Mouse (Mus musculus): ENCODE measurements at regions not wholly inside any gene's neighbourhood (a gene's known extent, or its start where the extent isn't known, plus 50 kb on each side); places are given as distances from the start of the nearest gene placed in this dataset.

DNA sequence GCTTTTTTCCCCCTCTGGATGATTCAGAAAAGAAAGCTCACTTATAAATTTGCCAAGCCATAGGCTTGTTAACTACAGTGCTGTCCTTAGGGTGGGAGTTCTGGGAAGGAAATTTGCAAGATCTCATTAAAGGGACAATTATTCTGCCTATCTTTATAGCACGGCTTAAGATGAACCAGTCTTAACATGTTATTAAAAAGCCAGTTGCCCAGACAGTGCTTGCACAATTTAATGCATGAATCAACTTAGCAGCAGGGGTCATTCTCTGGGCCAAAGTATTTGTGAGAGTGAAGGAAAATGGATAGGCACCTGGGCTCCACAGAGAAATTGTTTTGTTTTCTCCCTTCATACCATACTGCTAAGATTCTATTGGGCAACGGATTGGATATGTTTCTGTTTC is 733.0 kb upstream of the Edil3 start:
- Histone ChIP-seq H3K27ac (ENCODE audit: low read depth, low read length) (no peak overlapping the region), H3K9ac (replicated peaks; ENCODE audit: low read length, poor library complexity, severe bottlenecking) (no peak overlapping the region), H3K4me2 (ENCODE audit: low read depth, low read length, poor library complexity, severe bottlenecking) (no peak overlapping the region), H3K27me3 (ENCODE audit: insufficient read depth, low read length) (no peaks in the 10 kb centered on the region), H3K4me1 (ENCODE audit: insufficient read depth, low read length) (no peaks in the 10 kb centered on the region), H3K9me3 (ENCODE audit: low read length) (no peaks in the 10 kb centered on the region), H3K36me3 (ENCODE audit: insufficient read depth, low read length) (no peaks in the 10 kb centered on the region), H3K4me3 (ENCODE audit: low read depth, low read length) (no peak overlapping the region)
- DNase-seq (ENCODE audit: low spot score) = peak; percentile 71
- 17% methylated on average over 2 of the region's 2 CpGs for WGBS
- ATAC-seq (ENCODE audit: low FRiP score) = peak; percentile 31; the same call in 1 of the 2 replicates
- TF ChIP-seq CTCF (IDR thresholded peaks at IDR 0.05) = no peak

All from midbrain, postnatal 0 days (tissue).